Mouse (Mus musculus): Measurements from ENCODE around the gene Hmgn2. TPM values are rescaled to one million over a fixed set of nuclear protein-coding genes. Genes with fewer than 3 reads are reported as not detected.
"Not testable (repeated sequence)": the region's sequence is repeated elsewhere in the genome, so short reads cannot be mapped to it uniquely, and the experiment has no call there.

Hmgn2 gene
- total and polyA plus RNA-seq, 2 experiments from 2014 or later, result 231 to 919 TPM

GRCm38 (mm10) chr4:133925204-133925603, 43.2 kb downstream of the Hmgn2 start:
- Histone ChIP-seq H3K27me3 (ENCODE audit: insufficient read depth, low read length) (no peaks in the 10 kb centered on the region), H3K27ac (ENCODE audit: low read depth, low read length) (no peak overlapping the region), H3K9me3 (ENCODE audit: low read length) (no peaks in the 10 kb centered on the region), H3K4me2 (ENCODE audit: low read depth, low read length, poor library complexity, severe bottlenecking) (no peak overlapping the region), H3K9ac (replicated peaks; ENCODE audit: low read length, poor library complexity, severe bottlenecking) (no peak overlapping the region), H3K4me1 (ENCODE audit: insufficient read depth, low read length) (no peaks in the 10 kb centered on the region), H3K36me3 (ENCODE audit: insufficient read depth, low read length) (no peaks in the 10 kb centered on the region), H3K4me3 (ENCODE audit: low read depth, low read length) (no peak overlapping the region)
- no peak for TF ChIP-seq CTCF (IDR thresholded peaks at IDR 0.05)
- ATAC-seq (ENCODE audit: low FRiP score), result no peak
- no peak for DNase-seq (ENCODE audit: low spot score)
- WGBS, result 80% methylated on average over 4 of the region's 4 CpGs

GRCm38 (mm10) chr4:133923743-133924142, 44.7 kb downstream of the Hmgn2 start:
- WGBS, result 91% methylated on average over 5 of the region's 5 CpGs
- ATAC-seq (ENCODE audit: low FRiP score) (no peak), DNase-seq (ENCODE audit: low spot score) (no peak)
- no peak for TF ChIP-seq CTCF (IDR thresholded peaks at IDR 0.05)
- no peaks in the 10 kb centered on the region for H3K36me3 ChIP-seq (ENCODE audit: insufficient read depth, low read length)
- H3K4me2 ChIP-seq (ENCODE audit: low read depth, low read length, poor library complexity, severe bottlenecking), result no peak overlapping the region
- H3K4me1 ChIP-seq (ENCODE audit: insufficient read depth, low read length), result no peaks in the 10 kb centered on the region
- H3K4me3 ChIP-seq (ENCODE audit: low read depth, low read length), result no peak overlapping the region
- H3K27ac ChIP-seq (ENCODE audit: low read depth, low read length), result no peak overlapping the region
- no peaks in the 10 kb centered on the region for H3K27me3 ChIP-seq (ENCODE audit: insufficient read depth, low read length)
- no peak overlapping the region for H3K9ac ChIP-seq (replicated peaks; ENCODE audit: low read length, poor library complexity, severe bottlenecking)
- H3K9me3 ChIP-seq (ENCODE audit: low read length), result no peaks in the 10 kb centered on the region

- H3K27ac ChIP-seq (ENCODE audit: low read depth, low read length); H3K36me3 ChIP-seq (ENCODE audit: insufficient read depth, low read length); DNase-seq (ENCODE audit: low spot score); H3K9me3 ChIP-seq (ENCODE audit: low read length); H3K4me1 ChIP-seq (ENCODE audit: insufficient read depth, low read length); H3K4me2 ChIP-seq (ENCODE audit: low read depth, low read length, poor library complexity, severe bottlenecking); H3K4me3 ChIP-seq (ENCODE audit: low read depth, low read length); ATAC-seq (ENCODE audit: low FRiP score); H3K27me3 ChIP-seq (ENCODE audit: insufficient read depth, low read length); H3K9ac ChIP-seq (replicated peaks; ENCODE audit: low read length, poor library complexity, severe bottlenecking): not testable (repeated sequence)
- WGBS, result 85% methylated on average over 16 of the region's 23 CpGs
Measured at GRCm38 (mm10) chr4:133918093-133918825, 50.2 kb downstream of the Hmgn2 start.

Other genes starting within 250 kb of the Hmgn2 start
- 59.1 and 66.2 TPM in 2 replicates for gene Arid1a, start 211.9 kb downstream of the Hmgn2 start, total RNA-seq (2014; rRNA removed)
- 16.7 and 19.5 TPM in 2 replicates for gene Arid1a, start 211.9 kb downstream of the Hmgn2 start, polyA plus RNA-seq (2015; fragmentation: Nextera tagmentation; extraction: Ambion mirVana)
- gene Rps6ka1, start 80.9 kb downstream of the Hmgn2 start, total RNA-seq (2014; rRNA removed), result 25.2 and 30.9 TPM in 2 replicates
- 20.4 and 21.6 TPM in 2 replicates for gene Rps6ka1, start 80.9 kb downstream of the Hmgn2 start, polyA plus RNA-seq (2015; fragmentation: Nextera tagmentation; extraction: Ambion mirVana)
- gene Dhdds, start 32.3 kb upstream of the Hmgn2 start, total RNA-seq (2014; rRNA removed), result 45.6 and 46.2 TPM in 2 replicates
- 38.3 and 42.6 TPM in 2 replicates for gene Dhdds, start 32.3 kb upstream of the Hmgn2 start, polyA plus RNA-seq (2015; fragmentation: Nextera tagmentation; extraction: Ambion mirVana)
- 0.05 and 0.57 TPM in 2 replicates for gene Lin28a, start 50.2 kb upstream of the Hmgn2 start, total RNA-seq (2014; rRNA removed)
- 0.04 and 0.13 TPM in 2 replicates for gene Lin28a, start 50.2 kb upstream of the Hmgn2 start, polyA plus RNA-seq (2015; fragmentation: Nextera tagmentation; extraction: Ambion mirVana)
- gene Zfp683, start 85.2 kb upstream of the Hmgn2 start, total RNA-seq (2014; rRNA removed), result not detected in 2 replicates
- not detected in 2 replicates for gene Zfp683, start 85.2 kb upstream of the Hmgn2 start, polyA plus RNA-seq (2015; fragmentation: Nextera tagmentation; extraction: Ambion mirVana)
- 4.2 and 4.5 TPM in 2 replicates for gene Crybg2, start 92.2 kb upstream of the Hmgn2 start, total RNA-seq (2014; rRNA removed)
- 7.7 and 8.4 TPM in 2 replicates for gene Crybg2, start 92.2 kb upstream of the Hmgn2 start, polyA plus RNA-seq (2015; fragmentation: Nextera tagmentation; extraction: Ambion mirVana)
- gene Cd52, start 126.4 kb upstream of the Hmgn2 start, total RNA-seq (2014; rRNA removed), result 0.66 TPM in 1 of 2 replicates, not detected in the other
- gene Cd52, start 126.4 kb upstream of the Hmgn2 start, polyA plus RNA-seq (2015; fragmentation: Nextera tagmentation; extraction: Ambion mirVana), result 2.0 and 2.7 TPM in 2 replicates
- 4.9 and 8.4 TPM in 2 replicates for gene Ubxn11, start 133.9 kb upstream of the Hmgn2 start, total RNA-seq (2014; rRNA removed)
- gene Ubxn11, start 133.9 kb upstream of the Hmgn2 start, polyA plus RNA-seq (2015; fragmentation: Nextera tagmentation; extraction: Ambion mirVana), result 11.2 and 13.7 TPM in 2 replicates
- 162 and 224 TPM in 2 replicates for gene Sh3bgrl3, start 160.1 kb upstream of the Hmgn2 start, total RNA-seq (2014; rRNA removed)
- gene Sh3bgrl3, start 160.1 kb upstream of the Hmgn2 start, polyA plus RNA-seq (2015; fragmentation: Nextera tagmentation; extraction: Ambion mirVana), result 565 and 583 TPM in 2 replicates
- 10.0 and 12.5 TPM in 2 replicates for gene Cep85, start 218.5 kb upstream of the Hmgn2 start, total RNA-seq (2014; rRNA removed)
- 13.3 and 14.8 TPM in 2 replicates for gene Cep85, start 218.5 kb upstream of the Hmgn2 start, polyA plus RNA-seq (2015; fragmentation: Nextera tagmentation; extraction: Ambion mirVana)
- not detected in 2 replicates for gene Gm7534, start 234.4 kb upstream of the Hmgn2 start, total RNA-seq (2014; rRNA removed)
- not detected in 2 replicates for gene Gm7534, start 234.4 kb upstream of the Hmgn2 start, polyA plus RNA-seq (2015; fragmentation: Nextera tagmentation; extraction: Ambion mirVana)

Data from midbrain, postnatal 0 days (tissue).